Mouse (Mus musculus): ENCODE measurements around the gene Hnrnph2.
A peak's percentile ranks its signal among the peaks of the same experiment; 100 is the strongest.

Hnrnph2 gene

GRCm38 (mm10) chrX:134600659-134601379, at the start of gene Hnrnph2, which contains the start of gene Gla:
Hnrnph2 (plus strand) TSS chrX:134601179.
Gla (minus strand) TSS chrX:134601125.
- DNase-seq (ENCODE audit: low read depth, low spot score), result peak; percentile 98

GRCm38 (mm10) chrX:134553326-134553725, 47.7 kb upstream of the Hnrnph2 start:
- DNase-seq (ENCODE audit: low read depth, low spot score), result no peak

- no peak for DNase-seq (ENCODE audit: low read depth, low spot score)
Measured at GRCm38 (mm10) chrX:134554425-134554824, 46.6 kb upstream of the Hnrnph2 start.

- no peak for DNase-seq (ENCODE audit: low read depth, low spot score)
Measured at GRCm38 (mm10) chrX:134564326-134564725, 36.7 kb upstream of the Hnrnph2 start.

- DNase-seq (ENCODE audit: low read depth, low spot score), result no peak
Measured at GRCm38 (mm10) chrX:134566536-134567222, 34.3 kb upstream of the Hnrnph2 start.

GRCm38 (mm10) chrX:134577896-134578295, 23.1 kb upstream of the Hnrnph2 start:
- DNase-seq (ENCODE audit: low read depth, low spot score), result no peak

GRCm38 (mm10) chrX:134580528-134581305, 20.3 kb upstream of the Hnrnph2 start:
- DNase-seq (ENCODE audit: low read depth, low spot score), result no peak

- DNase-seq (ENCODE audit: low read depth, low spot score), result no peak
Measured at GRCm38 (mm10) chrX:134582270-134582669, 18.7 kb upstream of the Hnrnph2 start.

GRCm38 (mm10) chrX:134582888-134583669, 17.9 kb upstream of the Hnrnph2 start, which contains the start of gene Btk:
Btk (minus strand) TSS chrX:134583570.
- no peak for DNase-seq (ENCODE audit: low read depth, low spot score)

- peak; percentile 96 for DNase-seq (ENCODE audit: low read depth, low spot score)
Measured at GRCm38 (mm10) chrX:134585103-134586002, 15.6 kb upstream of the Hnrnph2 start, which contains the start of gene Rpl36a. Rpl36a (plus strand) TSS chrX:134585654.

GRCm38 (mm10) chrX:134586447-134586846, 14.5 kb upstream of the Hnrnph2 start:
- DNase-seq (ENCODE audit: low read depth, low spot score), result no peak

GRCm38 (mm10) chrX:134588261-134588660, 12.7 kb upstream of the Hnrnph2 start:
- no peak for DNase-seq (ENCODE audit: low read depth, low spot score)

GRCm38 (mm10) chrX:134588997-134589396, 12.0 kb upstream of the Hnrnph2 start:
- DNase-seq (ENCODE audit: low read depth, low spot score), result peak; percentile 24

- DNase-seq (ENCODE audit: low read depth, low spot score), result peak; percentile 23
Measured at GRCm38 (mm10) chrX:134589836-134590235, 11.1 kb upstream of the Hnrnph2 start.

GRCm38 (mm10) chrX:134599922-134600565, 935 bp upstream of the Hnrnph2 start:
- DNase-seq (ENCODE audit: low read depth, low spot score), result no peak

- no peak for DNase-seq (ENCODE audit: low read depth, low spot score)
Measured at GRCm38 (mm10) chrX:134601380-134602120, 571 bp downstream of the Hnrnph2 start.

- no peak for DNase-seq (ENCODE audit: low read depth, low spot score)
Measured at GRCm38 (mm10) chrX:134609472-134609871, 8.5 kb downstream of the Hnrnph2 start.

- no peak for DNase-seq (ENCODE audit: low read depth, low spot score)
Measured at GRCm38 (mm10) chrX:134610984-134611383, 10.0 kb downstream of the Hnrnph2 start.
